Mouse (Mus musculus): ENCODE results near the gene Nol12.

GRCm38 (mm10) chr15:78934784-78935320, at the start of gene Nol12:
- peak; percentile 61; the same call in 1 of the 2 replicates for TF ChIP-seq POLR2A (IDR thresholded peaks at IDR 0.05; ENCODE audit: extremely low read depth, insufficient read depth, low read length)
- no peak for TF ChIP-seq CTCF (IDR thresholded peaks at IDR 0.05; ENCODE audit: extremely low read depth, insufficient read depth, low read length)

Measured in cortical plate, adult 2 months (tissue).